Mouse (Mus musculus) bone marrow, adult 2 months (tissue): ENCODE measurements around the gene Mid1. TPM values are rescaled to one million over a fixed set of nuclear protein-coding genes. Genes with fewer than 3 reads are reported as not detected.
A peak's percentile ranks its signal among the peaks of the same experiment; 100 is the strongest.
"Not testable (repeated sequence)": the region's sequence is repeated elsewhere in the genome, so short reads cannot be mapped to it uniquely, and the experiment has no call there.

Source experiments
- H3K27ac ChIP-seq: fragments of 200-500 bp; 2 replicates; pipeline ENCODE4 v1.5.1; 2012; ENCODE audit warnings: low read depth, mild to moderate bottlenecking, control low read depth, inconsistent platforms, low read length; ENCODE audit not compliant: control insufficient read depth, poor library complexity, insufficient read depth
- H3K4me1 ChIP-seq: fragments of 200-500 bp; 2 replicates; pipeline ENCODE4 v1.6.1; 2011; ENCODE audit warnings: low read length; ENCODE audit not compliant: control insufficient read depth, insufficient read depth
- H3K4me3 ChIP-seq: fragments of 200-500 bp; replicated peaks from 2 replicates; pipeline ENCODE3; 2011; ENCODE audit warnings: mild to moderate bottlenecking, low read depth, low read length, control low read depth; ENCODE audit not compliant: control insufficient read depth
- WGBS: fragments of 180-500 bp; shearing (Covaris S2); methylation state at CpG from one replicate; pipeline ENCODE4 v1.1.7; 2018; 5-methylcytosine and 5-hydroxymethylcytosine counted together
- polyA plus RNA-seq: library from polyadenylated mRNA; stranded (reverse); fragments of >200 nt; gene quantifications from 2 replicates; pipeline ENCODE4 v1.2.4, GENCODE M21; 2011; ENCODE audit warnings: low replicate concordance; ENCODE audit not compliant: missing spikeins, insufficient read depth, insufficient read length

Mid1 gene
- polyA plus RNA-seq, 1 experiment: 33.3 TPM

DNA sequence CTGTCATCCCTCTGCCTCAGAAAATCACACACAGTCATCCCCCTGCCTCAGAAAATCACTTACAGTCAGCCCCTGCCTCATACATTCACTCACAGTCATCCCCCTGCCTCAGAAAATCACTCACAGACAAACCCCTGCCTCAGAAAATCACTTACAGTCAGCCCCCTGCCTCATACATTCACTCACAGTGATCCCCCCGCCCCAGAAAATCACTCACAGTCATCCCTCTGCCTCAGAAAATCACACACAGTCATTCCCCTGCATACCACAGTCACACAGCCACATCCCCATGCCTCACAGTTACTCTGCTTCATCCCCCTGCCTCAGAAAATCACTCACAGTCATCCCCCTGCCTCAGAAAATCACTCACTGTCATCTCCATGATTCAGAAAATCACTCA is 318.5 kb downstream of the Mid1 start:
- WGBS: 26% methylated on average over 1 of the region's 1 CpGs
- H3K4me3 ChIP-seq, H3K4me1 ChIP-seq, H3K27ac ChIP-seq: not testable (repeated sequence)

DNA sequence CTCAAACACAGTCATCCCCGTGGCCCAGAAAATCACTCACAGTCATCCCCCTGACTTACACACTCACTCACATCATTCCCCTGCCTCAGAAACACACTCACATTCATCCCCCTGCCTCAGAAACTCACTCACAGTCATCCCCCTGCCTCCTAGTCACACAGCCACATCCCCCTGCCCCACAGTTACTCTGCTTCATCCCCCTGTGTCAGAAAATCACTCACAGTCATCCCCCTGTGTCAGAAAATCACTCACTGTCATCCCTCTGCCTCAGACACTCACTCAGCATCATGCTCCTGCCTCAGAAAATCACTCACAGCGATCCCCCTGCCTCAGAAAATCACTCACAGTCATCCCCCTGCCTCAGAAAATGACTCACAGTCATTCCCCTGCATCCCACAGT is 319.2 kb downstream of the Mid1 start:
- not testable (repeated sequence) for H3K4me3 ChIP-seq
- WGBS: 46% methylated on average over 2 of the region's 2 CpGs

DNA sequence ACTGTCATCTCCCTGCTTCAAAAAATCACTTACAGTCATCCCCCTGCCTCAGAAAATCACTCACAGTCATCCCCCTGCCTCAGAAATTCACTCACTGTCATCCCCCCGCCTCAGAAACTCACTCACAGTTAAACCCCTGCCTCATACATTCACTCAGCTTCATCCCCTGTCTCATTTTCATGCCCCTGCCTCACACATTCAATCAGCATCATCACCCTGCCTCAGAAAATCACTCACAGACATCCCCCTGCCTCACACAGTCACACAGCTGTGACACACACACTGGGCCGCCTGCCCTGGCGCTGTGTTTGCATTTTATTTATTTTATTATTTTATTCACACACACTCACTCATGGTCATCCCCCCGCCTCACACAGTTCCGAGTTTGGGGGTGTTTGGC is 319.8 kb downstream of the Mid1 start:
- not testable (repeated sequence) for H3K4me1 ChIP-seq, H3K4me3 ChIP-seq, H3K27ac ChIP-seq
- WGBS: 46% methylated on average over 5 of the region's 5 CpGs

More for the DNA sequence above, 319.2 kb downstream of the Mid1 start:
- not testable (repeated sequence) for H3K27ac ChIP-seq, H3K4me1 ChIP-seq

DNA sequence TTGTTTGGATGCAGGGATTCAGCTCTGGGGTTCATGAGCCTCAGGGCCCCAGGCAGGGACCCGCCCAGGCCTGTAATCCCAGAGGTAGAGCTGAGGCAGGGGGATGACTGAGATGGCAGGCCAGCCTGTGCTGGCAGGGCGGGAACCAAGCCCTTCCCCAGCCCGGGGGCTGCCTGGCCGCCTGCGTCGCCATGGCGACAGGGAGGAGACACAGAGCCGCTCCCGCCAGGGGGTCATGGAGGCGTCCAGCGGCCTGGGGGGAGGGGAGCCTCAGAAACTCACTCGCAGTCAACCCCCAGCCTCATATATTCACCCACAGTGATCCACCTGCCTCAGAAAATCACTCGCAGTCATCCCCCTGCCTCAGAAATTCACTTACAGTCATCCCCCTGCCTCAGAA is 320.2 kb downstream of the Mid1 start:
- not testable (repeated sequence) for H3K4me3 ChIP-seq, H3K4me1 ChIP-seq
- 32% methylated on average over 13 of the region's 13 CpGs for WGBS

DNA sequence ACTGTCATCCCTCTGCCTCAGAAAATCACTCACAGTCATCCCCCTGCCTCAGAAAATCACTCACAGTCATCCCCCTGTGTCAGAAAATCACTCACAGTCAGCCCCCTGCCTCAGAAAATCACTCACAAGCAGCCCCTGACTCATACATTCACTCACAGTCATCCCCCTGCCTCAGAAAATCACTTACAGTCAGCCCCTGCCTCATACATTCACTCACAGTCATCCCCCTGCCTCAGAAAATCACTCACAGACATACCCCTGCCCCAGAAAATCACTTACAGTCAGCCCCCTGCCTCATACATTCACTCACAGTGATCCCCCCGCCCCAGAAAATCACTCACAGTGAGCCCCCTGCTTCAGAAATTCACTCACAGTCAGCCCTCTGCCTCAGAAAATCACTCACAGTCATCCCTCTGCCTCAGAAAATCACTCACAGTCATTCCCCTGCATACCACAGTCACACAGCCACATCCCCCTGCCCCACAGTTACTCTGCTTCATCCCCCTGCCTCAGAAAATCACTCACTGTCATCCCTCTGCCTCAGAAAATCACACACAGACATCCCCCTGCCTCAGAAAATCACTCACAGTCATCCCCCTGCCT is 320.8 kb downstream of the Mid1 start:
- not testable (repeated sequence) for H3K27ac ChIP-seq, H3K4me3 ChIP-seq, H3K4me1 ChIP-seq
- WGBS: 38% methylated on average over 1 of the region's 1 CpGs

More for the DNA sequence above, 320.2 kb downstream of the Mid1 start:
- not testable (repeated sequence) for H3K27ac ChIP-seq

DNA sequence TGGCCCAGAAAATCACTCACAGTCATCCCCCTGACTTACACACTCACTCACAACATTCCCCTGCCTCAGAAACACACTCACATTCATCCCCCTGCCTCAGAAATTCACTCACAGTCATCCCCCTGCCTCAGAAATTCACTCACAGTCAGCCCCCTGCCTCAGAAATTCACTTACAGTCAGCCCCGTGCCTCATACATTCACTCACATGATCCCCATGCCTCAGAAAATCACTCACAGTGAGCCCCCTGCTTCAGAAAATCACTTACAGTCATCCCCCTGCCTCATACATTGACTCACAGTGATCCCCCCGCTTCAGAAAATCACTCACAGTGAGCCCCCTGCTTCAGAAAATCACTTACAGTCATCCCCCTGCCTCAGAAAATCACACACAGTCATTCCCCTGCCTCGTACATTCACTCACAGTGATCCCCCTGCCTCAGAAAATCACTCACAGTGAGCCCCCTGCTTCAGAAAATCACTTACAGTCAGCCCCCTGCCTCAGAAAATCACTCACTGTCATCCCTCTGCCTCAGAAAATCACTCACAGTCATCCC is 321.8 kb downstream of the Mid1 start:
- H3K4me1 ChIP-seq, H3K4me3 ChIP-seq, H3K27ac ChIP-seq: not testable (repeated sequence)
- WGBS: 44% methylated on average over 3 of the region's 3 CpGs

DNA sequence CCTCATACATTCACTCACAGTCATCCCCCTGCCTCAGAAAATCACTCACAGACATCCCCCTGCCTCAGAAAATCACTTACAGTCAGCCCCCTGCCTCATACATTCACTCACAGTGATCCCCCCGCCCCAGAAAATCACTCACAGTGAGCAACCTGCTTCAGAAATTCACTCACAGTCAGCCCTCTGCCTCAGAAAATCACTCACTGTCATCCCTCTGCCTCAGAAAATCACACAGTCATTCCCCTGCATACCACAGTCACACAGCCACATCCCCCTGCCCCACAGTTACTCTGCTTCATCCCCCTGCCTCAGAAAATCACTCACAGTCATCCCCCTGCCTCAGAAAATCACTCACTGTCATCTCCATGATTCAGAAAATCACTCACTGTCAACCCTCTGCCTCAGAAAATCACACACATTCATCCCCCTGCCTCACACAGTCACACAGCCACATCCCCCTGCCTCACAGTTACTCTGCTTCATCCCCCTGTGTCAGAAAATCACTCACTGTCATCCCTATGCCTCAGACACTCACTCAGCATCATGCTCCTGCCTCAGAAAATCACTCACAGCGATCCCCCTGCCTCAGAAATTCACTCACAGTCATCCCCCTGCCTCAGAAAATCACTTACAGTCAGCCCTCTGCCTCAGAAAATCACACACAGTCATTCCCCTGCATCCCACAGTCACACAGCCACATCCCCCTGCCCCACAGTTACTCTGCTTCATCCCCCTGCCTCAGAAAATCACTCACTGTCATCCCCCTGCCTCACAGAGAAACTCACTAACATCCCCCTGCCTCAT is 322.6 kb downstream of the Mid1 start:
- H3K27ac ChIP-seq, H3K4me3 ChIP-seq, H3K4me1 ChIP-seq: not testable (repeated sequence)
- WGBS: 46% methylated on average over 2 of the region's 2 CpGs

DNA sequence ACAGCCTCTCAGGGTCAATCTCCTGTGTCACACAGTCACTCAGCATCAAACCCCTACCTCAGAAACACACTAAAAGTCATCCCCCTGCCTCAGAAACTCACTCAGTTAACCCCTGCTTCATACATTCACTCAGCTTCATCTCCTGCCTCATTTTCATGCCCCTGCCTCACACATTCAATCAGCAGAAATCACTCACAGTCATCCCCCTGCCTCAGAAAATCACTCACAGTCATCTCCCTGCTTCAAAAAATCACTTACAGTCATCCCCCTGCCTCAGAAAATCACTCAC is 323.1 kb downstream of the Mid1 start:
- not testable (repeated sequence) for H3K4me3 ChIP-seq, H3K27ac ChIP-seq, H3K4me1 ChIP-seq

DNA sequence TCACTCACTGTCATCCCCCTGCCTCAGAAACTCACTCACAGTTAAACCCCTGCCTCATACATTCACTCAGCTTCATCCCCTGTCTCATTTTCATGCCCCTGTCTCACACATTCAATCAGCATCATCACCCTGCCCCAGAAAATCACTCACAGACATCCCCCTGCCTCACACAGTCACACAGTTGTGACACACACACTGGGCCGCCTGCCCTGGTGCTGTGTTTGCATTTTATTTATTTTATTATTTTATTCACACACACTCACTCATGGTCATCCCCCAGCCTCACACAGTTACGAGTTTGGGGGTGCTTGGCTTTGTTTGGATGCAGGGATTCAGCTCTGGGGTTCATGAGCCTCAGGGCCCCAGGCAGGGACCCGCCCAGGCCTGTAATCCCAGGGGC is 323.6 kb downstream of the Mid1 start:
- not testable (repeated sequence) for H3K4me3 ChIP-seq, H3K27ac ChIP-seq, H3K4me1 ChIP-seq
- WGBS: 44% methylated on average over 3 of the region's 3 CpGs

DNA sequence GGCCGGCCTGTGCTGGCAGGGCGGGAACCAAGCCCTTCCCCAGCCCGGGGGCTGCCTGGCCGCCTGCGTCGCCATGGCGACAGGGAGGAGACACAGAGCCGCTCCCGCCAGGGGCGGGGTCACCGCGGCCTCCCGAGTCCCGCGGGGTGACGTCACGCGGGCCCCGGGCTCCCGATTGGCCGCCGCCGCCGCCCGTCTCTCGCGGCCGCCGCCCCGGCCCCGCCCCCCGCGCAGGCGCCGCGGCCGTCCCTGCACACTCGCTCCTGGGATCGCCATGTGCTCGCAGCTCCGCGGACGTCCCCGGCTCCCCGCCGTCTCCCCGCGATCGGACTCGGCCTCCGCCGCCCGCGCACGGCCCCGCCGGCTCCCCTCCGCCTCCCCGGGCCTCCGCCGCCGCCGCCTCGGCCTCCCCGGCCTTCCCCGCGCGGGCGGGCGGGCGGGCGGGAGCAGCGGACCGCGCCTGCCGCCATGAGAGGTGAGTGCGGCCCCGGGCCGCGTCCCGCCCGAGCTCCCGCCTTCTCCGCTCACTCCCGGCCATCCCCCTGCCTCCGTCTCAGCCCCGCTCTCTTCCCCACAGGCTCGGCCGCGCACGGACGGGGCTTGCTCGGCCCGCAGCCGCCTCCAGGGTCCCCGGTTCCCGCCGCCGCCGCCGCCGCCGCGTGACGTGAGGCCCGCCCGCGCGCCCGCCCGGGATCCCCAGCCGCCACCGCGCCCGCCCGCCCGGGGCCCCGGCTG is 324.2 kb downstream of the Mid1 start, which contains the start of gene Gm21887:
TSS of gene Gm21887 (plus strand) at position 644 of the 735 bp plus-strand sequence.
- peak within 1 kb of the TSS; percentile 71 for H3K27ac ChIP-seq
- 79% methylated on average over 118 of the region's 118 CpGs for WGBS
- not testable (repeated sequence) for H3K4me1 ChIP-seq
- peak within 1 kb of the TSS; percentile 71 for H3K4me3 ChIP-seq

DNA sequence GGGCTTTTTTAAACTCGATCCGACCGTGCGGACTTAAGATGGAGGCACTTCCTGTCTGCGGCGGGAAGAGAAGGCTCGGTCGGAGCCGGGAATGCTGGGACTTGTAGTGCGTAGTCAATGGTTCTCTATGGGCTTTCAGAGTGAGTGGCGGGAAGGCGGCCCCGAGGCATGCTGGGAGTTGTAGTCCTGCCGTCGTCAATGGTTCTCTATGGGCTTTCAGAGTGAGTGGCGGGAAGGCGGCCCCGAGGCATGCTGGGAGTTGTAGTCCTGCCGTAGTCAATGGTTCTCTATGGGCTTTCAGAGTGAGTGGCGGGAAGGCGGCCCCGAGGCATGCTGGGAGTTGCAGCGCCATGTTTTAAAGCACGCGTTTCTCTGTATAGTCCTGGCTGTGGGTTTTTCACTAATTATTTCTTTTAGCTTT is 324.8 kb downstream of the Mid1 start:
- H3K27ac ChIP-seq, H3K4me1 ChIP-seq: not testable (repeated sequence)
- 52% methylated on average over 25 of the region's 25 CpGs for WGBS
- peak overlapping the region; percentile 71 for H3K4me3 ChIP-seq

DNA sequence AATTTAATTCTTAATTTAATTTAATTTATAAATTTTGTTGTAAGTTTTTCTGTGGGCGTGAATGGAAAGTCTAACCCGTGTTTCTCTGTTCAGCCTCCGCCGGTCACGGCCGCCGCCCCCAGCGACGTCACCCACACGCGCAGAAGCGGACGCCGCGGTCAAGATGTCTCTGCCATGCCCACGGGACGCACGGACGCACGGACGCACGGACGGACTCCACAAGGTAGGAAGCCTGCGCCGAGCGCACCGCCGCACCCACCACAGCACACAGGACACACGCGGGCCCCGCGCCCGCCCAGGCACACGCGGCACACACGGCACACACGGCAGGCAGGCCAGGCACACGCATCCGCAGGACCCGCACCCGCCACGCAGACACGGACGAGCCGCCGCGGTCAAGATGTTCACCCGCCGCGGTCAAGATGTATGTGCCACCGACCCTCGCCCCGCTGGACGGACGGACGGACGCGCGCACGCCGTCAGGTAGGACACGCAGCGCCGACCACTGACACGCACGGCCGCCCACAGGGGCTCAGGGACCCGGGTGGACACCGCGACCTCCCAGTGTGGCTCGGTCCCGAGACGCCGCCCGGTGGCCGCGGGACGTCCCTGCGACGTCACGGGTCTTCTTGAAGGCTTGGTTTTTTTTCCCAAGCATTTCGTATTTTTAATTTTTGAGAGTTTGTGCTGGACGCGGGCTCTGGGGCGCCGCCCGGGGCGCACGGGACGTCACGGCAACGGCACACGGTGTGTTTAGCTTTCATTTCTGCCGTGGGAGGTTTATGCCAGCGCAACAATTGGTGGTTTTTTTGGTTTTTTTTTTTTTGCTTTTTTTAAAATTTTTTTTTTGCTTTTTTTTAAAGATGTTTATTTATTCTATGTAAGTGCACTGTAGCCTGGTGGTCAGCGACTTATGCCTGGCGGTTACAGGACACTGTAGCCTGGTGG is 325.9 kb downstream of the Mid1 start:
- not testable (repeated sequence) for H3K4me1 ChIP-seq
- WGBS: 87% methylated on average over 97 of the region's 97 CpGs
- Histone ChIP-seq H3K4me3 (peak overlapping the region; percentile 30), H3K27ac (peak overlapping the region; percentile 48; the same call in 1 of the 2 replicates)

DNA sequence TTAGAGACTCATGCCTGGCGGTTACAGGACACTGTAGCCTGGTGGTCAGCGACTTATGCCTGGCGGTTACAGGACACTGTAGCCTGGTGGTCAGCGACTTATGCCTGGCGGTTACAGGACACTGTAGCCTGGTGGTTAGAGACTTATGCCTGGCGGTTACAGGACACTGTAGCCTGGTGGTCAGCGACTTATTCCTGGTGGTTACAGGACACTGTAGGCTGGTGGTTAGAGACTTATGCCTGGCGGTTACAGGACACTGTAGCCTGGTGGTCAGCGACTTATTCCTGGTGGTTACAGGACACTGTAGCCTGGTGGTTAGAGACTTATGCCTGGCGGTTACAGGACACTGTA is 326.5 kb downstream of the Mid1 start:
- WGBS: 83% methylated on average over 8 of the region's 10 CpGs
- not testable (repeated sequence) for H3K27ac ChIP-seq, H3K4me3 ChIP-seq, H3K4me1 ChIP-seq
